Mouse (Mus musculus): ENCODE measurements around the gene Hdac1.

Gene Hdac1

DNA sequence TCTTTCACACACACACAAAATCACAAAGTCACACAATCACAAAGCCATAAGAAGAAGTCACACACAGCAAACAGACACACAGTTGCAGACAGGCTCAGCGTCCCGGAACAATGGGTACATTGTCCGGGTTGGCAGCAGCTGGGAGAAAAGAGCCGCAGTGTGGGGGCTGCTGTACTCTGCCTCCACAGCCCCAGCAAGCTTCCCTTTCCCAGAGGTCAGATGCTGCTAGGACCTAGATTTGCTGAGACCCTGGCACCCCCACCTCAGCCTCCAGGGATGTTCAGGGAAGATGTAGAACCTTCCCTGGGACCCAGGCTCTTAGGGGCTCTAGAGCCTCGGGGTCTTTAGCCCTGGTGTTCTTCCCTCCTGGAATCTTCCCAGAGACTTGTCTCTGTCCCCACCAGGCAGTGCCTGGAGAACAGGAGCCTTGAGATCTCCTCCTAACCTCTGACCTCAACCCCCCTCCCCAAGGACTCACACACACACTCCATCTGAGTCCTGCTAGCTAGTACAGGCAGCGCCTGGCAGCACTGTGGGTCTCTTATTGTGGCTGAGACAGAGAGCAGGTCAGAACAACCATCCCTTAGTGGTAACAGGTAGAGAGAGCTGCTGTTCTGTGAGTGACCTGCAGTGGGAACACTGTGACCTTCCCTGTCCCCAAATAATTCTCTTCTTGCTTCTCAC is 31.0 kb downstream of the Hdac1 start:
- DNase-seq (ENCODE audit: low read depth), result no peak

- DNase-seq (ENCODE audit: low read depth), result no peak
These were observed 31.6 kb downstream of the Hdac1 start for GRCm38 (mm10) chr4:129510723-129511412.

DNA sequence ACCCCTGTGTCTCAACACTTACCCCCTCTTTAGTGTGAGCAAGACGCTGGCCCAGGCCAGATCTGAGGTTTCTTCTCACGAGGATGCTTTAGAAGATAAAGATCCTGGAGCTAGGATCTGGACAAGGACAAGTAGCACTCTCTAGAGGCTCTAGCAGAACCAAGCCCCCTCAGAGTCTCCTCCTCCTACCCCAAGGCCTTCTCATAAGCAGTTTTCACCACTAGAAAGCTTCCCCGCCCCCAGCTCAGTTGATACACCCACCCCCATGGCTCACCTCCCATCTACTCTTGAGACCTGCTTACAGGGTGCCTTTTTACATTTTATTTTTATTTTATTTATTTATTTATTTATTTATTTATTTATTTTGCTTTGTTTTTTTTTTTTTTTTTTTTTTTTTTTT is 32.9 kb downstream of the Hdac1 start:
- no peak for DNase-seq (ENCODE audit: low read depth)

- no peak for DNase-seq (ENCODE audit: low read depth)
These were observed 33.5 kb downstream of the Hdac1 start for GRCm38 (mm10) chr4:129508834-129509600.

DNA sequence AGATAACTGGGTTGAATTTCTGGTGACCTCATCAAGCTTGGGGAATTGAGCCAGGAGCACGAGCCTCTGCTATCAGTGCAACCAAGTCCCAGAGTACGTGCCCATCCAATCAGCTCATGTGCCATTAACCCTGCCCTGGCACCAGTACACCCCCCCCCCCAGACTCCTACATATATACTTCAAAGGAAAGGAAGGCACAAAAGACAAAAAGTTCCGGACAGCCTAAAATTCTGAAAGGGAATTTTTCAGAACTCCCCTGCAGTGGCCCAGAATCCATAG is 34.3 kb downstream of the Hdac1 start:
- no peak for DNase-seq (ENCODE audit: low read depth)

DNA sequence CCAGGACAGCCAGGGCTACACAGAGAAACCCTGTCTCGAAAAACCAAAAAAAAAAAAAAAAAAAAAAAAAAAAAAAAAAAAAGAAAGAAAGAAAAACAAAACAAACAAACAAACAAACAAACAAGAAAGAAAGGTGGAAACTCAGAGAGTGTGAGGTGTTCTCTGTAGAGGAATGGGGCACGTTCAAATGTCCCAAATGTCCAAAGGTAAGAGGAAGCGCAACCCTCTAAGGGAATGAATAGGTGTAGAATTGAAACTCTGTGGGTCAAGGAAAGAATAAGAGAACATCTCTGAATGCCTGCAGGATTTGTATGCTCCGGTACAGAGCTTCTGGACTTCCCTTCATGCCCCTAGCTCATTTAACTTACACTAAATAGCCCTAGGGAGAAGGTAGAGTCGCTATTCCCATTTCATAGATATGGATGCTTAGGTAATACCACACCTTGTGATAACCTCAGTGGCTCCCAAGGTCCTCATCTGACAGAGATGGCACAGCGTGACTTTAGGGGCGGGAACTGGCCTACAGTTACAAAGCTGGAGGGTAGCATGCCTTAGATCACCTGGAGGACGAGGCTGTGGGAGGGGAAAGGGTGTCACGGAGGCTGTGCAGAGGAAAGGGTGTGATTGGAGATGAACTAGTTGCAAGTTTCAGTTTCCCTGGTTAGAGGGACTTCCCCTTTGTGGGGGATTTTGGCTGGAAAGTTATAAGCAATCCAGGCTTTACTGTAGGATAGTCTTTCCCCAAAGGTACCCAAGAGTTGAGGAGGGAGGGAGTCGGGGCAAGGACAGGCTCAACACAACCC is 34.9 kb downstream of the Hdac1 start:
- DNase-seq (ENCODE audit: low read depth), result peak; percentile 39

DNA sequence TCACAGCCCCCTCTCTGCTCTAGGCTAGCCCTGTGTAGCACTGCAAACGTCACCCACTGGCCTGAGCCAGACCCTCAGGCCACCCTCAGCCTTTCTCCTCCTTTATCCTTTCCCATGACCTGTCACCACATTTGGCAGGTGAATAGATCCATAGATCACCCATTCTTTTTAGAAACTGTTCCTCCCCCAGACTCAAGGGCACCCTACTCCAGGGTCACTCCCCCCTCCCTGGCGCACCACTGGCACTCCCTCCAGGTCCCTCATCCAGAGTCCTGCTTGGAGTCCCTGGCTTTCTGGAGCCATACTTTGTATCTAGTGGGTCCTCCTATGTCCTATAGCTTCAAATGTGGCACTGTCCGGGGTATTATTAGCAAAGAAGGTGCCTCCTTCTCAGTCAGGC is 37.0 kb downstream of the Hdac1 start:
- DNase-seq (ENCODE audit: low read depth), result no peak

- peak; percentile 27 for DNase-seq (ENCODE audit: low read depth)
These were observed 39.5 kb downstream of the Hdac1 start for GRCm38 (mm10) chr4:129502901-129503444.

GRCm38 (mm10) chr4:129502327-129502888 is 40.1 kb downstream of the Hdac1 start:
- no peak for DNase-seq (ENCODE audit: low read depth)

- no peak for DNase-seq (ENCODE audit: low read depth)
These were observed 41.6 kb downstream of the Hdac1 start for GRCm38 (mm10) chr4:129500607-129501566.

DNA sequence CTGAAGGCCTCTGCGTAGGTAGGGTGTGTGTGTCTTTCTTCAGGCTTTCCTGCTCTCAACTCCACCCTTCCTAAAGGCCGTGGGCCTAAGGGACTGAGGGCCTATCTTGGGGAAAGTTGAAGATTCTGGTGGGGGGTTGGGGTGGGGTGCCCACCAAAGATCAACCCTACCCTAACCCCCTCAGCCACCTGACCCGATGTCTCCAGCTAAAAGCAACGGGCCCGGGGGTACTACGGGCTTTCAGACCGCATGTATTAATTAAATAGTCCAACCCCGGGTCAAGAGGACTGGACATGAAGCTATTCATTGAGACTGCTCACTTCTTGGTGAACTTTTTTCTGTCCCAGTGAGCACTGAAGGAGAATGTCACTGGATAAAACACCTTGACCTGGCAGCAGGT is 42.5 kb downstream of the Hdac1 start:
- DNase-seq (ENCODE audit: low read depth), result no peak

DNA sequence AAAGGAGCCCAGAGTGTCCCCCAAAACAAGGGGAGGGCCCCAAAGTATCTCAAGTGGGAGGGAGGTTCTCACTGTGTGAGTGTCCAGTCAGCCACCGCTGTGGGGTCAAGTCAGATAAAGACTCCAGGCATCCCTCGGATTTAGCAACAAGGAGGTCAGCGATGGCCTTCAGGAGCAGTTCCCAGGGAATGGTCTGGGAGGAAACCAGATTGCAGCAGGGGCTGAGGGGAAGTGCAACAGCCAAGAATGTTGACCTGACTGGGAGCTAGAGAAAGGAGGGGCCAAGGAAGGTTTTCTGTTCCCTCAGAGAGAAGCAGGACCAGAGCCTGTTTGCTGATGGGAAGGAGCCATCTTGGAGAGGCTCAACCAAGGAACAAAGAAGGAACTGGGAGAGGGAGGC is 43.6 kb downstream of the Hdac1 start:
- DNase-seq (ENCODE audit: low read depth), result no peak

DNA sequence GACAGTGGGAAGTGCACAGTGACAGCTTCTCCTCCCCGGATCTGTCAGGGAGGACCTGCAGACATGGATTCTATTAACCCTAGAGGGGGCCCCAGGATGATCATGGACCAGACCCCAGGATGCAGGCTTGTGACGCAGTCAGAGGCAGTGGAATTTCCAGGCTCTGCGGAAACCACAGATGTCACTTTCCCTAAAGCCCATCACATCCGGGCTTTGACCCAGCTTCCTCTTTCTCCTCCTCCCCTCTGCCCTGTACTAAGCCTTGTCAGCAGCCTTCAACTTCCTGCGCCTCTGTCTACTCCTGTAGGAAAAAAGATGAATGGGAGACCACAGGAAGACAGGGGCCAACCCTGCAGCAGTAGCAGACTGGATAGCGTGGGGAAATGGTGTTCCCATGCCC is 45.9 kb downstream of the Hdac1 start:
- DNase-seq (ENCODE audit: low read depth), result no peak

DNA sequence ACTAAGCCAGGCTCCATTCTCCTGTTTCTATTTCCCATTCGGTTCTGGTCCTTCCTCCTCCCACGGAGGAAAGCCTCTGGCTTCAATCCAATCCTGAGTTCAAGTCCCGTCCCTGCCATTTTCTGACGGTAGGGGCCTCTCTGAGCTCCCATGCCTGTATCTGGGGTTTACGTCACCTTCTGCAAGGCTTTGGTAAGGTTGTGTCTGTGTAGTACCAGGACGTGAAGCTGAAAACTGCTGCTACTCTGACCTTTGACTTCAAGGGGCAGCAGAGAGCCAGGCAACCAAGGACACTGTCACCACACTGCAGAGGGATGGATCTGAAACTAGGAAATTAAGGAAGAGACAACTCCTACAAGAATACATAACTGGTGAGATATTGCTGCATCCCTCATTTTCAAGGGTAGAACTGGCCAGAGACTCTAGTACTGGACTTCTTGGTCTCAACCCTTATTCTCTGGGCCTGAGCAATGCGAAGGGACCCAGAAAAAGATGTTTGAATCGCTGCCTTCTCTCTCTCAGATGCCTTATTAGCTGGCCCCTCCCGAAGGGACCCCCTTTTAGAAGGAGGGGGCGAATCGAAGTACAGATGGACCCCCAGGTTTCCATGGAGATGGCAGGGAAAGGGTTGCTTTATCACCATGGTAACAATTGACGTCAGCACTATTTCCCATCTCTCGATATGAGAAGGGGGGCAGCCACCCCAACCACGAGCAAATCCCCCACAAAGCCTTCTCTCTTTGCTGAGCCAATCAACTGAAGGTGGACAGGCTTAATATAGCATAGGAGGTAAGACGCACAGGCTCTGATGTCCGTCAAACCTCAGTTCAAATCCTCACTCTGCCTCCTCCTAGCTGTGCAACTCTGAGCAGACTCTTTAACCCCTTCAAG is 46.6 kb downstream of the Hdac1 start:
- DNase-seq (ENCODE audit: low read depth), result no peak

- no peak for DNase-seq (ENCODE audit: low read depth)
These were observed 47.8 kb downstream of the Hdac1 start for GRCm38 (mm10) chr4:129494681-129495080.

DNA sequence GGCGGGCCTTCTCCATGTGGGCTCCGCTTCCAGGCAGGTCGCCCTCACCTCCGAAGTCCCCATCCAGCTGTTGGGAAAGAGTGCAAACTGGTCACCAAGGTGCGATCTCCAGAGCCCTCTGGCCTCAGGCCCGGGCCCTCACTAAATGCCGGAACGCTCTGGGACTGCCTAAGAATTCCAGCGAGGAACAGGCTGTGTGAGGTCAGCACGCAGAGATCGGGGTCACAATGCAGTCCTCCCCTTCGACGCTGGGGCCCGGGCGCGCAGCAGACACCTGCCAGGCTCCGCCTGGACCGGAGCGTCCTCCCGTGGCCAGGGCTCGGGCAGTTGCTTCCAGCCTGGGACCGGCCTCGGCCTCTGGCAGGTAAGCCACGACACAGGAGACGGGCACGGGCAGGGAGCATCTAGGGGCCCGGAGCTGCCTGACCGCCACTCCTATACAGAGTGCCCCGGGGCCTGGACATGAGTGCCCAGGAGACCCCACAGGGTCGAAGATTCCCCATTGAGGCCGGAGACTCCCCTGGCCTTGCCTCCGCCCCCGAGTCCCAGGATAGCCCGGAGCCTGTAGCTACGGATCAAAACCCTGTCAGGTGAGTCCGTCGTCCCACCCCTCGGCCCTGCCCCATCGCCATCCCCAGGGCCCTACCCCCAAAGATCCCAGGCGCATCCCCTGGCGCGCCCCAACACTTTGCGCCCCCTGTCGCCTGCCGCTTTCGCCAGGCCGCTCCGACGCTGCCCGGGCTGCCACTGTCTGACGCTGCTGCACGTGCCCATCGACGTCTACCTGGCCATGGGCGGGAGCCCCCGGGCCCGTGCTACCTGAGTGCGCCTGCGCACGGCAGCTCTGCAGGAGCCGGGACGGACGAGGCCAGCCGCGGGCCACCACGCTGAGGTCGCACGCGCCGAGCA is 51.3 kb downstream of the Hdac1 start, which contains the start of the genes Tssk3 and Fam229a:
Tssk3 (minus strand) TSS at position 51 of the 909 bp plus-strand sequence.
Fam229a (plus strand) TSS at position 219 of the 909 bp plus-strand sequence.
- DNase-seq (ENCODE audit: low read depth), result no peak

DNA sequence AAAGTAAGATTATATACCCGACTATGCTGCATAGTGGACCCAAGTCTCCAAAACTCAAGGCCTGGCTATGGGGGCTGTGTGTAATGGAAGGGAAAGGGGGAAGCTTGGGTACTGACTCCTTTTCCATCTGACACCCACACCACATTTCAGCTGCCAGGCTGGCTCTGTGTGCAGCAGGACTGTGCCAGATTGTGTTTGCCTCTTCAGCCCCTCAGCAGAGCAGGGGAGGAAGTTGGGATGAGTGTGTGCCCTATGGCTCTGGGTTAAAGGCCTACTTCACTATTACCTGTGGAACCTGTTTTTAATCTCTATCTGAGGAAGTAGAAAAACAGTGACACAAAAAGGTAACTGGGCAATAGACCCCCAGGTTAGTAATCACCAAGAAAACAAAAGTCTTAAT is 61.4 kb downstream of the Hdac1 start:
- DNase-seq (ENCODE audit: low read depth), result no peak

DNA sequence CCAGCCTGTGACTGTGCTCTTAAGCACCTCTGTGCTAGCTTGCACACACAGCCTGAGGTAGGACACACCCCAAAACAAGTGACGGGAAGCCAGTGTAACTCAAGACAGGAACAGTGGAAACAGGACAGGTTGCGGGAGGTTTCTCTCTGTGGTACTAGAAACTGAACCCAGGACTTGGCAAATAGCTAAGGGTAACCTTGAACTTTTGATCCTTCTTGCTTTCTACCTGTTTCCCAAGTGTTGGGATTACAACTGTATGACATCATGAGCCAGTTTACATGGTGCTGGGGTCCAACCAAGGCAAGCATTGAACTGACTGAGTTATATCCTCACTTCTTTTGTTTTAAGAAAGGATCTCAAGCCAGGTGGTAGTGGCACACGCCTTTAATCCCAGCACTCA is 62.6 kb downstream of the Hdac1 start:
- DNase-seq (ENCODE audit: low read depth), result no peak
